Mouse (Mus musculus) left cerebral cortex, postnatal 36 days (tissue): ENCODE data around the gene Paf1. TPM values are rescaled to one million over a fixed set of nuclear protein-coding genes. Genes with fewer than 3 reads are reported as not detected.

Source experiments
- DNase-seq, 2 experiments: peaks; one replicate each; pipeline ENCODE4 v3.0.0; 2021 to 2022; ENCODE audit warnings: low spot score in 2 of 2, mixed read lengths in 1 of 2
- intact Hi-C: fragments of 180-260 bp; cut with DNase I; formaldehyde crosslinking; loops from one replicate; pipeline ENCODE4 v1.15.1; 2025
- total RNA-seq, 2 experiments: library from RNA; stranded (reverse); gene quantifications; 2 replicates each; pipeline ENCODE4 v1.2.3; 2021

Gene Paf1
- total RNA-seq, 2 experiments from 2014 or later: 59.0 to 72.1 TPM

DNA sequence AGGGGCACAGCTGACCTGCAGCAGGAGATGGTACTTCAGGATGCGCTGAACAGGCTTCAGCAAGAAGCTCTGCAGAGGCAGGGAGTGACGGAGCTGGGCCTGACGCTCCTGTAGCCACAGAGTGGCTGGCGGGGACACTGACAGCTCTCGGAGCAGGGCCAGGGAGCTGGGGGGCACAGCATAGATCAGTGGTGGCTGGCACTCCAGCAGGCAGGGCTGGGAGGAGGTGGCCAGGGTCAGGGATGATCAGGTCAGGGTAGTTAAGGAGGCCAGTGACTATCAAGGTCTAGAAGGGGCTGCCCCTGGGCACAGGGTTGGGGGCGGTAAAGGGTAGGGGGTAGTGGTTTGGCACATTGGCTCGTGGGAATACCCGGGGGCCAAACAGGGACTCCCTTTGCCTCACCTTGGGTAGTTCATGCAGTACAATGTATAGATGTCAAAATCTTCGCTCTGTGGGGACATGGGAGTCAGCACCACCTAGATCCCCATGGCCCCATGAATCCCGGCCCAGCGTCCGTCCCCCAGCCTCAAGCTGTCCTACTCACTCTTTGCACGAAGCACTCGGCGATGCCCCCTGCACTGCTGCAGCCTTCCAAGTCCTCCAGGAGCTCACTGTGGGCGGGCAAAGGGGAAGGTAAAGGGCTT is 24.4 kb upstream of the Paf1 start:
- no peak for DNase-seq
- intact Hi-C loops: no loop called here

DNA sequence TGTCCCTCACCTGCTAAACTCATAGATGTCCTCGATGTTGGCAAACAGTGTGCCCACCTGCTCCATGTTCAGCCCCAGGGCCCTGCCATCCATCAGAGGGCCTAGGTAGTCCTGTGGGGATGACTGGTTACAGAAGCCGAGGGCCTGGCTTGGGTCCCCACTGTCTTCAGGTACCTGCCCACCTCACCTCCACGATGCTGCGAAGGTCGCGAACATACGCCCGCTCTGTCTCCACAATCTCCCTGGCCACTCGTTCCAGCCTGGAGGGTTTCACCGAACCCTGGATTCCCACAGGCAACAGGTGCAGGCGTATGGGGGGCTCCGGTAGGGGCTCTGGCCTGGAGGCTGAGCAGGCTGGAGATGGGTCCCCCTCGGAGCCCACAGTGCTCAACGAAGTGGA is 22.7 kb upstream of the Paf1 start:
- DNase-seq: no peak

DNA sequence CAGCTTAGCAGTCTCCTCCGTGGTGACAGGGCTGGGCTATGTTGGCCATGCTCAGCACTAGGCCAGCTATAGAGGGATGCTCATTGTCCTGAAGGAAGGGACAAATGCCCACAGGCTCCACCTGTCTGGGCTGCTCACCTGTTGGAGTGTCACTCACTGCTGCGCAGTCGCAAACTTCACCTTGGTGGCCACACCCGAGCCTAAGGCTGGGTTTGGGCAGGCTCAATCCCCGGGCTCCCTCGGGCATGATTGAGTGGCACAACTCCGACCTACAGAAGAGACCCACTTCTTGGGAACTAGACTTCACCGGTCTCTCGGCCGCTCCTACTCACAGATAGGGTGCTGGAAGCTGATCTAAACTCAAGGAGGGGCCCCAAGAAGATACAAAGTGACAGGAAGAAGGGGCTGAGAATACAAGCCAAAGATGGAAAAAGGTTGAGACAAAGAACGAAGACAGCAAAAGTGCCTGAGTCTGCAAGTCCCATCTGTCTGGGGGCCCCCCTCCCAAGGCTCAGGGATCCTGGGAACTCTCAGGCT is 21.7 kb upstream of the Paf1 start:
- intact Hi-C loops: no loop called here
- no peak for DNase-seq

More for the DNA sequence above, 22.7 kb upstream of the Paf1 start:
- intact Hi-C loops: no loop called here

DNA sequence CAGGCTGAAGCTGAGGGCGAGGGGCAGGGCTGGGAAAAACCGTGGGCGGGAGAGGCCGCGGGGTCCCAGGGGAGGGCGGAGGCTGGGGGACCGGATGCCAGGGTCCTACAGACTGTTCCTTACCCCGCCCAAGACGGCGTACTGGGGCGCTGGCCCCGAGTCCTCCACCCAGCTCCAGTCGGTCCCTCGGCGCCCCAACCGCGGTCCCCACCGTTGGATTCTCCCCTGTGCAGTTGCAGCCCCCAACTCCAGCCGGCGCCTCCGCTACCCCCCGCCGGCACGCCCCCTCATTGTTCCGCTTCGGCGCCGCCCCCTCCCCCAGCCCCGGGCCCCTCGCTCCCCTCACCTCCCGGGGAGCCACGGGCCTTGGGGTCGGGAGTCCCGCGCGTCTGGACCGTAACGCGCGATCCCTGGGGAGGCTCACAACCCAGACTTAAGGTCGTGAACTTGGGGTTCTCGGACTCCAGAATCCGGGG is 21.2 kb upstream of the Paf1 start:
- intact Hi-C loops: no loop called here
- no peak for DNase-seq

DNA sequence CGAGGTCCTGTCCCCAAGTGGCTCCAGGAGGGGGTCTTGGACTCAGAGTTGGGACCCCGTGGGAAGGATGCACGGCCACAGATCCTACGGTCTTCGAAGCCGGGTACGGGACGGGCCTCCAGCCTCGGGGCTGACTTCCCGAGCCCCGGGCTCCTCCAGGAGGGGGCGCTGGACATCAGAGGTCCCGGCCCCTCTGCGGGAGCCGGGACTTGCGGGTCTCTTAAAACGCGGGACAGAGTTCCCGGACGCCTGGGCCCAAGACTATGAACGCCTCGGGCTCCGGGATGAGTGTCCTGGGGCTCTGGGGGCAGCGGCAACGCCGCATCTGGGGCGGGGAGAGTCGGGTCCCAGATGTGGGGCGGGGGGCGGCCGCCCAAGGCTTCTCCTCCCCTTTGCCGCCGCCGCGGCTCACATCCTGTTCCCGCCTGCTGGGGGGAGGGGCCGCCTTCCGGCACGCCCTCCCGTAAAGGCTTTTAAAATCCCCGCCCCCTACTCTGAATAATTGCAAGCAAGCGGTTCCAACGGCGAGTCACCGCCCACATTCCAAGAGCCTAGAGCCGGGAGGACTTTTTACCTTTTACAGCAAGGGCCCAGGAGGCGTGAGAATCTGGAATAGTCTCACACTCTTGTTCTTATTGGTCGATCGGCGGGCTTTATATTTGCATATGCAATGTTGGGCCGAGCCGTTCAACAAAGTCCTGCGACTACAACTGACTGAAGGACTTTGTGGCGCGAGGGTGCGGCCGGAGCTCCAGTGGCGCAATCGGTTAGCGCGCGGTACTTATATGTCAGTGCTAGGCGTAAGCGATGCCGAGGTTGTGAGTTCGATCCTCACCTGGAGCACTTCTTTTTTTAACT is 20.3 kb upstream of the Paf1 start, which contains the start of gene Plekhg2:
Gene Plekhg2, minus strand, starts transcription at position 349 of the 858 bp plus-strand sequence.
- intact Hi-C loops: loop anchor here (1.0 kb wide), 1 partner anchor 14 kb away; no protein-coding TSS in a partner anchor
- DNase-seq: peak; percentile 91 to 97

DNA sequence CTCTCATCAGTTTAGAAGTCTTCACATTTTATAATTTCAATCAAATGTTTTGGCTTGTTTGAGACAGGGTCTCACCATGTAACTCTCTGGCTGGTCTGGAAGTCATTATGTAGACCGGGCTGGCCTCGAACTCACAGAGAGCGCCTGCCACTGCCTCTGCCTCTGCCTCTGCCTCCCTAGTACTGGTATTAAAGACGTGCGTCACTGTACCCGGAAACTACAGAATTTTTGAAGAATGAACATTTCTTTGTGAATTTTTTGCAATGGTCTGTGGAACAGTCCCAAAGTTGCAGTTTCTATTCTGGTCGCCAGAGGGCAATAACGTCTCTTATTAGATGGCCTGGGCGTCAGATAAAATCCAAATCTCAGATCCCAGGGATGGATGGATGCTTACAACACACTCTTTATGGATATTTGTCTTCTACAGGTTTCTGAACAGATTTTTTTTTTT is 19.6 kb upstream of the Paf1 start:
- DNase-seq: peak; percentile 50 to 67
- intact Hi-C loops: loop anchor here (1.0 kb wide), 1 partner anchor 13 kb away; no protein-coding TSS in a partner anchor

DNA sequence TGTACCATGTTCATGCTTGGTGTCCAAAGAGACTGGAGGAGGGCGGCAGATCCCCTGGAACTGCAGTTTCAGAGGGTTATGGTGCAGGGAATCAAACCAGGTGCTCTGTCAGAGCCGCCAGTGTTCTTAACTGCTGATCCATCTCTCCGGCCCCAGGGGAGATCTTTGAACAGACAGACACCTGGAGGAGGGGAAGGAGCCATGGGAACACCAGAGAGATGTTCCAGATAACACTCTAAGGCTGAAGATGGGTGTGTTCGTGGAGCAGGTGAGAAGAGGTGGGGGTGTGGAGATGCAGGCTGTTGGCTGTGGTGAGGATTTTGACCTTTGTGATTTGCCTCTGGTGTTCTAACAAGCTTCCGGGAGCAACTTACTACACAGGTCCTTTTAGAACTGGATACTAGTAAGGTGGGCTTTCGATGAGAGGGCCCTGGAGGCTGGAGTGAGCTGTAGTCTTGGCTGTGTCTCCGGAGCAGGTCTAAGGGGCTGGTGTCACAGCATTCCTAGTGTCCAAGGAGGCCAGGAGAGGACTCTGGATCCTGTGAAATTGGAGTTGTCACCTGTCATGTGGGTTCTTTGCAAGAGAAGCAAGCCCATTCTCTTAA is 18.8 kb upstream of the Paf1 start:
- DNase-seq: no peak
- intact Hi-C loops: loop anchor here (1.0 kb wide), 1 partner anchor 12 kb away; no protein-coding TSS in a partner anchor

DNA sequence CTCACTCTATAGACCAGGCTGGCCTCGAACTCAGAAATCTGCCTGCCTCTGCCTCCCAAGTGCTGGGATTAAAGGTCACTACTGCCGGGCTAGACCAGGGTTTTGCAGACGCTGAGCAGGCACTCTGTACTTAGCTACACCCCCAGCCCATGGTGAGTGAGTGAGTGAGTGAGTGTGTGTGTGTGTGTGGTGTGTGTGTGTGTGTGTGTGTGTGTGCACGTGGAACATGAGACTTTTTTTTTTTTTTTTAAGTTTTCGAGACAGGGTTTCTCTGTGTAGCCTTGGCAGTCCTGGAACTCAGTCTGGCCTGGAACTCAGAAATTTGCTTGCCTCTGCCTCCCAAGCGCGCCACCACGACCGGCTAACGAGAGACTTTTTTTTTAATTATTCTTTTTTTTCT is 18.1 kb upstream of the Paf1 start:
- intact Hi-C loops: no loop called here
- no peak for DNase-seq

DNA sequence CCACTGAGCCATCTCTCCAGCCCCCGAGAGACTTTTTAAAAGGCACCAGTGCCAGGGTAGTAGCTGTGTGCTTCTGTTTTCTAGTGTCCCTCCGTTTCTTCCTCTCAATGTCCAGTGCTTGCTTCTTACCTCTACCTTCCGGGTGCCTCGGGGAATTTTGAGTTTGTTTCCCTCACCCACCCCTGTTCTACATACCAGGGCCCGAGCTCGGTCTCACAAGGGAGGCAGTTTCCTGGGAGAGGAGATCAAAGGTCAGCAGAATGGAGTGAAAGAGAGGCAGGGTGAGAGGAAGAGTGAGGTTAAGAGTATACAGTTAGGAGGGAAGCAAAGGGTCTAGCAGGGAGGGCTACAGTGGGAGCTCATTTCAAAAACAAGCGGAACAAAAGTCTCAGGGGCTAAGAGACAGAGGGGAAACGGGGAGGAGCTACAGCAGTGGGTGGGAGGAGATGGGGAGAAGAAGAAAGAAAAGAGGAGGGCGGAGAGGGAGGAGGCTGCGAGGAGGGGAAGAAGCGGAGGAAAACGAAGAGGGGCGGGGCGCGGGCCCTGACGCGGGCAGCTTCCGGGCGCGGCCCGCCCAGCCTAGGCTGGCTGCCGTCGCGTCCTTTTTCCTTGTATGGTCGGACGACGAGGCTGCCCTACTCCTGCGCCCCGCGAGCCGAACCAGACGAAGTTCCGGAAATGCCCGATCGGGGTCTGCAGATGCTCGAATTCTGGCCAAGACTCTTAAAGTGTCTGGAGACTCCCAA is 17.4 kb upstream of the Paf1 start:
- DNase-seq: peak; percentile 71 to 73
- intact Hi-C loops: no loop called here

DNA sequence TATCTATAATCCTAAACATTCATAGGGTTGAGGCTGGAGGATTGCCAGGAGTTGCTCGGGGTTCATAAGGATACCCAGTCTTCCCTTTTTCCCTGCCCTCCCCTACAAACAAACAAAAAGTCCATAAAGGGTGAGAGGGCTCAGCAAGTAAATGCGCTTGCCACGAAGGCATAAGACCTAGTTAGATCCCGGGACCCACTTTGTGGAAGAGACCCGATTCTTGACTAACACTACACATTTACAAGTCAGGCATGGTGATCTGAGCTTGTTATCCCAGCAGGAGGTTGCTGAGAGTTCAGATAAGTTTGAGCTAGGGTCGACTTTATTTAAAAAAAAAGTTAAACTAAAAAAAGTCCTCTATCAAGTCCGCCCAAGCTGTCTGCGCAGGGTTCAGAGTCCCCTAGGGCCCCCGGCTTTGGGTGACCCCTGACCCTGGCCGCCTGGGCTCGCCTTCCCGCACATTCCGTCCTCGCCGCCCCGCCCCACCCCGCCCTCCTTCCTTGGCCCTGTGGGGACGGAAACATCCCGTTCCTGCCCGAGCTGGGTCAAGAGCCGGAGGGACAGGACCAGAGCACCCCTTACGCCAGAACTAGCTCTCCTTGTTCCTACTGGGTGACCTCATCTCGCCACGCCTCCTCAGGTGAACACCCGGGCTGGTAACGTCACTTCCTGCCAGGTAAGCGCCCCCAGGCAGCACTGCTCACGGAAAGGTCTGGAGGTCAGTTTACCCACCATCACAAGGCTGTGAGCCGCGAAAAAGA is 16.6 kb upstream of the Paf1 start:
- no peak for DNase-seq
- intact Hi-C loops: no loop called here

DNA sequence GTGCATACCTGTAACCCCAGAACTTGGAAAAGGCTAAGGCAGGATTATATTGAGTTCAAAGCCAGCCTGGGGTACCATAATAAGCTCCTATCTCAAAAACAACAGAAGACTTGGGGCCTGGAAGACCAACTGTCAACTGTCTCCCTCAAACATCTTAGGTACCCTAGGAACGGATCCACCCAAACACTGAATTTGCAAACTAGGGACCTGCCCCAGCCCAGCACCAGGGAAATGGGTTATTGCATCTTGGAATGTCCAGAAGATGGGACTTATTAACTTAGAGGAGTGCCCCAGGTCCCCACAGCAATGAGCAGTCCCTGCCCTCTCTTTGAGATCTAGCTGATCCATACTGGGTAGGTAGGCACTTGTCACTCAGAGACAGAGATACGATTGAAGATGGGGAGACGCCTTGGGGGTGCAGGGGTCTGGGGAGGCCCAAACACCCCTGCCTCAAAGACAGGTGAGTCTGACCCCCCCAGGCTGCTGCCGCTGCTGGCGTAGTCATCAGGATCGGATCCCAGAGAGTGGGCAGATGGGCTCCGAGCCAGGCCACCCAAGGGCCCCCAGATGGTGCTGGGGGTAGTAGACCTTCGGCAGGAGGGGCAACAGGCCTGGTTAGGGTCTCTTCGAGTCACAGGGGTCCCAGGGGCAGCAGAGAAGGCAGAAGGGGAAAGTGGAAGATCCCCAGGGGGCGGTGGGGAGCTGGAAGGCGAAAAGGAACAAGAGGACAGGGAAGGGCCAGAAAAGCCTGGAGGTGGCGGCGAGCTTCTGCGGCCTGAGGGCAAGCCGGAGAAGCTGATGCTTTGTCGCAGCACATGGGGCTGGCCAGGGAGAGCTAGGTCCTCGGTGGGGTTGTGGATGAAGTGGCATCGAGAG is 15.3 kb upstream of the Paf1 start:
- intact Hi-C loops: no loop called here
- DNase-seq: no peak

DNA sequence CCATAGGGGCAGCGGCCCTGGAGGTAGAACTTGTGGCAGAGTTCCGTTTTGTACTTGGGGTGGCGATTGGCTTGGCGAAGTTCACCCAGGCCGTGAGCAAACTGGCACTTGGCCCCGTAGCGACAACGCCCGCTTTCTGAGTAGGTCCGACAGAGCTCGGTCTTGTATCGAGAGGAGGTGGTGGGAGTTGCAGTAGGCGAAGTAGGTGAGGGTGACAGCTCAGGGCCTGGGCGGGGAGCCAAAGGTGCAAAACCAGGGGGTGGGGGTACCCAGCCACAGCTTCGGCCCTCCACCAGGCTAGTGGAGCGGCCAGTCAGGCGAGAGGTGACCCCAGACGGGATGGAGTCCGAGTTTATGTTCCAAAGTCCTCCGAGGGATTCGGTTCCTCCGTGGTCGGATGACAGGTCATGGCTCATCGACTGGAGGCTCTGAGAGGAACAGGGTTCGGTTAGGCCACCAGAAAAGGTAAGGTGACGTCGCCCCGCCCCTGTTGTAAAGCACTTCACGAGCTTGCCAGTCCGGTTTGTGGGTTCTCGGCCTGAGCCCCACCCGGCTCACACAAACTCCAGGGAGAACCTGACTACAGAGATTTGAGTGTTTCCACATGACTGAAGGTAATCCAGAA is 14.6 kb upstream of the Paf1 start:
- no peak for DNase-seq
- intact Hi-C loops: no loop called here

DNA sequence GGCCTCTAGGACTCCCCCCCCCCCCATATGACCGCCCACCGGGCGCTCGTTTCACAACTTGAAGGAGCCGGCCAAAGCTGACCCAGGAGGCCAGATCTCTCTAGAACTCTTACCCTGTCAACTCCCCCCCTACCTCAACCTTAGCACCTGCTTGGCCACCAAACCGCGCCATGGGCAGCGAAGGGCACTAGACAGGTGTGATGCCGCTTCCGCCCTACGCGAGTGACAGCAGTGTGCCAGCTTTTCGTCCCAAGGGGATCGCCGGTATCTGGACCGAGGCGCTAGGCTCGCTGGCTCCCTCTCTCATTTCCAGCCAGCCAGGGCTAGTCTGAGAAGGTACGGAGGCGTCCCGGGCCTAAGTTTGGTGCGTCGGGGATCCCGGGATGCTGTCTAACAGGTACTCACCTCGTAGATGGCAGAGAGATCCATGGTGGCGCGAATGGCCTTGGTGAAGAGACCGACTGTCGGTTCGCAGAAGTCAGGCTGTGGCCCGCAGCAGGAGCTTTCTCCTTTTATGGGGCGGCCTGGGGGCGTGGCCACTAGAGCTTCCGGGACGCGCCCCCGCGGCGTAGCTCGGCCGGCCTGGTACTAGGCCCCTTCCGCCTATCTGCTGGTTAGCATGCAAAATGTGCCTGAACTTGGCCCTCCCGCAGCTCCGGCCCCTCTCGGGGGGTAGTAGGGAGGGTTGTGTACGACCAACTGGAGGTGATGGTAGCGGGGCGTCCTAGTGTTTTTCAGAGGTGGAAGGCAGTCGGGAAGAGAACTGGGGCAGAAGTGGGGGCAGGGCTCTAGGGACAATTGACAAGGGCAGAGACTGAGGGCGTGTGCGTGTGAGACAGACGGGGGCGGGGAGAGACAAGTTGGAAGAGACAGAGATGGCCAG is 13.7 kb upstream of the Paf1 start:
- intact Hi-C loops: no loop called here
- peak; percentile 78 to 79 for DNase-seq

DNA sequence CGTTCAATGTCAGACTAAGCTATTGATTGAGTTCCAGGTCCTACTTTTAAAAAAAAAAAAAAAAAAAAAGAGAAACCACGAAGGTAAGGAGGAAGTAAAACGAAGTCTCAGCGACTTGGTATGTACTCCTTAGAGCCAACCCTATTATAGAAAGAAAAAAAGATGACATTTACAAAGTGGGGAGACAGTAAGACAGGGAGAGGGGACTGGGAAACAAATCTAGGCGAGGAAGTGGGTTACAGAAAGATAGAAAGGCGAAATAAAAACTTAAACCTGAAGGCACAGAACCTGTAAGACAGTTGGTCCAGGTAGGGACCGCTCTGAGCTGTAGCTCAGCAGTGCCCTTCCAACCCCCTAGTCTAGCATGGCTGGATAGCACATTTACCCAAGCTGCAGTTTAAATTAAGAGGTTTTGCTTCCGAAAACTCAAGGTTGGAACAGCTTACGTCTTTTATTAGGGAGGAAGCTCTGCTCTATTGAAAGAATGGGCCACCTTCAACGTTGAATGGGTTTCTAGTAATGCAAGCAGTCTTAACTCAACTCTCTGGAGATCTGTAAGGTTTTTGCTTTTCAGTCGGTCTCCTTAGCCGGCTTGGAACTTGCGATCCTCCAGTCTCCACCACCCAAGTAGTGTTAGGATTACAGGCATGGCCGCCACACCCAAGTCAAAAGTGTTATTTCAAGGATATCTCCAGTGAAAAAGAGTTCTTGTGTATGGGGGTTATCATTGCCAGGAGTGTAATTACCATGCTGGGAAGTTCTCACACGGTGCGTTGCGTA is 12.3 kb upstream of the Paf1 start, which contains the start of gene Zfp36:
Gene Zfp36, minus strand, starts transcription at position 17 of the 780 bp plus-strand sequence.
- no peak for DNase-seq
- intact Hi-C loops: no loop called here

DNA sequence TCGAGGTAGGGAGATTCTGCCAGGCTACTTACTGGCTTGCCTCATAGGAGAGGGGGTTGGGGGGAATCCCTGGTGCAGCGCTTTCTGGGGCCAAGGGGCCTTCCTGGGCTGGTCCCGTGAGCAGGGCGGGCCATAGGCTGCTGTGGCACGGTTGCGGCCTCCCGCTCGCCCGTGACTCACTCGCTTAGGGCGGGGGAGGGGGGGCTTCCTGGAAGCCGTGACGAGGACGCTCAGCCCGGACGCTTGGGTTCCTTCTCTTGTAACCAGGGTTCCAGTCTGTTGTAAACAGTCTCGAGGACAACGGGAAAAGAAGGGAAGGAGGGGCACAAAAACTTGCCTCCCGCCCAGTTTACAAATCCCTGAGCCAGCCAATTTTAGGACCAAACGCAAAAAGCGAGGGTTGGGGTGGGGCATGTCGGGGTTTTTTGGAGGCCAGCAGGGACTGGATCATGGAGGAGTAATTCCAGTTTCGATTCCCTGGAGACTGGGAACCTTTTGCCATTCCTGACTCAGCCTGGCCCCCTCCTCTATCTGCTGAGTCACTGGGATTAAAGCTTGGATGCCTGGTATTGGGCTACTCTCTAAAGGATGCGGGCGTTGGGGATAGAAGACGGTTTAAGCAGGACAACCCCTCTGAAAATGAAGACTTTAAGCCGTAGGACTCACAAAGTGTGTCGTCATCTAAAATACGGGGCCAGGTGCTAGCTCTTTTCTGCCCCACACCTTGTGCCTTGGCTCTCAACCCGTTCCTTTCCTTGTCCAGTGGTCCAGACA is 11.5 kb upstream of the Paf1 start:
- intact Hi-C loops: no loop called here
- DNase-seq: no peak
